Mouse (Mus musculus) limb, embryonic 12.5 days (tissue): ENCODE data around the gene Sipa1. TPM values are rescaled to one million over a fixed set of nuclear protein-coding genes. Genes with fewer than 3 reads are reported as not detected.

Experiments
- ATAC-seq: fragments of 200-750 bp; cut with Nextera tagmentation; 2 replicates; pipeline ENCODE4 v1.8.0; 2017; ENCODE audit warnings: low read depth, moderate TSS enrichment; ENCODE audit not compliant: insufficient number of reproducible peaks, insufficient read depth, low FRiP score, low TSS enrichment
- H3K27ac ChIP-seq: fragments of 300-500 bp; sonication (generic); 2 replicates; pipeline ENCODE4 v1.5.1; 2016; ENCODE audit warnings: mild to moderate bottlenecking, moderate library complexity
- H3K27me3 ChIP-seq: fragments of 300-500 bp; sonication (generic); 2 replicates; pipeline ENCODE4 v1.6.1; 2016; ENCODE audit warnings: mild to moderate bottlenecking, moderate library complexity
- H3K36me3 ChIP-seq: fragments of 300-500 bp; sonication (generic); 2 replicates; pipeline ENCODE4 v1.6.1; 2016; ENCODE audit warnings: mild to moderate bottlenecking, moderate library complexity
- H3K4me1 ChIP-seq: fragments of 300-500 bp; sonication (generic); replicated peaks from 2 replicates; pipeline ENCODE4 v1.6.1; 2016
- H3K4me2 ChIP-seq: fragments of 300-500 bp; sonication (generic); 2 replicates; pipeline ENCODE4 v1.6.1; 2016; ENCODE audit warnings: mild to moderate bottlenecking, moderate library complexity
- H3K4me3 ChIP-seq: fragments of 300-500 bp; sonication (generic); replicated peaks from 2 replicates; pipeline ENCODE4 v1.5.1; 2016; ENCODE audit warnings: mild to moderate bottlenecking
- H3K9ac ChIP-seq: fragments of 300-500 bp; sonication (generic); replicated peaks from 2 replicates; pipeline ENCODE4 v1.6.1; 2016; ENCODE audit warnings: mild to moderate bottlenecking, moderate library complexity
- H3K9me3 ChIP-seq: fragments of 300-500 bp; sonication (generic); 2 replicates; pipeline ENCODE4 v1.6.1; 2016; ENCODE audit warnings: mild to moderate bottlenecking, moderate library complexity
- WGBS: fragments of 180-500 bp; shearing (Covaris S2); methylation state at CpG from one replicate; pipeline ENCODE4 v1.1.7; 2016; 5-methylcytosine and 5-hydroxymethylcytosine counted together
- polyA plus RNA-seq: library from polyadenylated mRNA; unstranded; fragments of >200 nt; fragmentation: Nextera tagmentation; extraction: Ambion mirVana; gene quantifications from 2 replicates; pipeline ENCODE4 v1.2.1, GENCODE M21; 2016

Gene Sipa1
- polyA plus RNA-seq: 26.5 and 27.6 TPM in 2 replicates

GRCm38 (mm10) chr19:5662981-5663913, at the start of gene Sipa1:
Gene Sipa1, minus strand, starts transcription at chr19:5663707.
- Histone ChIP-seq H3K9me3 (no peaks in the 10 kb centered on the region), H3K4me1 (peaks cover 32% of the 10 kb centered on the region), H3K27ac (peak within 1 kb of the TSS; percentile 90), H3K4me3 (peak within 1 kb of the TSS; percentile 52), H3K9ac (peak within 1 kb of the TSS; percentile 65), H3K4me2 (peak within 1 kb of the TSS; percentile 70), H3K36me3 (peaks cover 54% of the 10 kb centered on the region), H3K27me3 (no peaks in the 10 kb centered on the region)
- WGBS: 1% methylated on average over 32 of the region's 32 CpGs
- ATAC-seq: peak; percentile 91

GRCm38 (mm10) chr19:5713255-5713654, 49.7 kb upstream of the Sipa1 start:
- H3K9ac ChIP-seq: peak overlapping the region; percentile 18; the same call in 1 of the 2 replicates
- peak overlapping the region; percentile 26 for H3K4me2 ChIP-seq
- H3K9me3 ChIP-seq: no peaks in the 10 kb centered on the region
- H3K27me3 ChIP-seq: peaks cover 5% of the 10 kb centered on the region; the same call in 1 of the 2 replicates
- H3K36me3 ChIP-seq: peaks cover 79% of the 10 kb centered on the region
- WGBS: 69% methylated on average over 5 of the region's 5 CpGs
- peak overlapping the region; percentile 79 for H3K27ac ChIP-seq
- 0 out of 2 replicates have a peak, but pooled peaks have one; percentile 11 for ATAC-seq
- H3K4me1 ChIP-seq: peaks cover 35% of the 10 kb centered on the region
- no peak overlapping the region for H3K4me3 ChIP-seq

- H3K9ac ChIP-seq: no peak overlapping the region; the same call in 1 of the 2 replicates
- no peak overlapping the region for H3K27ac ChIP-seq
- peaks cover 2% of the 10 kb centered on the region; the same call in 1 of the 2 replicates for H3K27me3 ChIP-seq
- H3K9me3 ChIP-seq: no peaks in the 10 kb centered on the region
- no peak for ATAC-seq
- 91% methylated on average over 14 of the region's 14 CpGs for WGBS
- H3K36me3 ChIP-seq: peaks cover 81% of the 10 kb centered on the region
- H3K4me1 ChIP-seq: peaks cover 32% of the 10 kb centered on the region
- H3K4me2 ChIP-seq: no peak overlapping the region
- no peak overlapping the region for H3K4me3 ChIP-seq
Observed at GRCm38 (mm10) chr19:5711907-5712460, 48.5 kb upstream of the Sipa1 start.

- H3K4me3 ChIP-seq: no peak overlapping the region
- H3K36me3 ChIP-seq: peaks cover 85% of the 10 kb centered on the region
- H3K9ac ChIP-seq: no peak overlapping the region
- H3K4me2 ChIP-seq: no peak overlapping the region
- H3K4me1 ChIP-seq: peaks cover 26% of the 10 kb centered on the region
- H3K27me3 ChIP-seq: no peaks in the 10 kb centered on the region
- no peaks in the 10 kb centered on the region for H3K9me3 ChIP-seq
- WGBS: 14% methylated on average over 3 of the region's 3 CpGs
- no peak overlapping the region for H3K27ac ChIP-seq
- ATAC-seq: no peak
Observed at GRCm38 (mm10) chr19:5711218-5711617, 47.7 kb upstream of the Sipa1 start.

GRCm38 (mm10) chr19:5710581-5710980, 47.1 kb upstream of the Sipa1 start:
- Histone ChIP-seq H3K9me3 (no peaks in the 10 kb centered on the region), H3K4me3 (no peak overlapping the region), H3K36me3 (peaks cover 82% of the 10 kb centered on the region), H3K27me3 (no peaks in the 10 kb centered on the region), H3K4me1 (peaks cover 20% of the 10 kb centered on the region), H3K27ac (no peak overlapping the region), H3K4me2 (no peak overlapping the region), H3K9ac (no peak overlapping the region)
- ATAC-seq: no peak
- WGBS: 90% methylated on average over 8 of the region's 8 CpGs

- WGBS: 96% methylated on average over 6 of the region's 6 CpGs
- Histone ChIP-seq H3K9ac (no peak overlapping the region), H3K36me3 (peaks cover 77% of the 10 kb centered on the region), H3K27ac (no peak overlapping the region), H3K4me2 (no peak overlapping the region), H3K9me3 (no peaks in the 10 kb centered on the region), H3K27me3 (no peaks in the 10 kb centered on the region), H3K4me3 (no peak overlapping the region), H3K4me1 (peaks cover 15% of the 10 kb centered on the region)
- ATAC-seq: no peak
Observed at GRCm38 (mm10) chr19:5710068-5710467, 46.6 kb upstream of the Sipa1 start.

GRCm38 (mm10) chr19:5704801-5705571, 41.5 kb upstream of the Sipa1 start:
- Histone ChIP-seq H3K27me3 (no peaks in the 10 kb centered on the region), H3K9ac (0 out of 2 replicates have a peak overlapping the region, but pooled peaks have one; percentile 24), H3K27ac (0 out of 2 replicates have a peak overlapping the region, but pooled peaks have one; percentile 51), H3K4me3 (no peak overlapping the region), H3K9me3 (no peaks in the 10 kb centered on the region), H3K4me2 (no peak overlapping the region), H3K36me3 (peaks cover 80% of the 10 kb centered on the region), H3K4me1 (peaks cover 5% of the 10 kb centered on the region)
- 46% methylated on average over 10 of the region's 10 CpGs for WGBS
- ATAC-seq: no peak

GRCm38 (mm10) chr19:5704163-5704800, 40.8 kb upstream of the Sipa1 start, which contains the start of gene Kcnk7:
Gene Kcnk7, plus strand, starts transcription at chr19:5704367.
- no peak within 1 kb of the TSS for H3K4me2 ChIP-seq
- no peak within 1 kb of the TSS for H3K9ac ChIP-seq
- ATAC-seq: no peak
- H3K36me3 ChIP-seq: peaks cover 81% of the 10 kb centered on the region
- 0 out of 2 replicates have a peak within 1 kb of the TSS, but pooled peaks have one; percentile 51 for H3K27ac ChIP-seq
- peaks cover 5% of the 10 kb centered on the region for H3K4me1 ChIP-seq
- WGBS: 68% methylated on average over 17 of the region's 17 CpGs
- H3K9me3 ChIP-seq: no peaks in the 10 kb centered on the region
- H3K27me3 ChIP-seq: no peaks in the 10 kb centered on the region
- no peak within 1 kb of the TSS for H3K4me3 ChIP-seq

GRCm38 (mm10) chr19:5695849-5696462, 32.4 kb upstream of the Sipa1 start:
- Histone ChIP-seq H3K27ac (no peak overlapping the region), H3K9ac (no peak overlapping the region), H3K9me3 (no peaks in the 10 kb centered on the region), H3K4me3 (no peak overlapping the region), H3K27me3 (0 out of 2 replicates have a peak, but pooled peaks cover 3% of the 10 kb centered on the region), H3K4me2 (peak overlapping the region; percentile 48), H3K4me1 (peaks cover 35% of the 10 kb centered on the region), H3K36me3 (peaks cover 100% of the 10 kb centered on the region)
- ATAC-seq: 0 out of 2 replicates have a peak, but pooled peaks have one; percentile 21
- 13% methylated on average over 41 of the region's 41 CpGs for WGBS

GRCm38 (mm10) chr19:5693801-5694200, 30.3 kb upstream of the Sipa1 start:
- H3K36me3 ChIP-seq: peaks cover 84% of the 10 kb centered on the region
- H3K27me3 ChIP-seq: 0 out of 2 replicates have a peak, but pooled peaks cover 3% of the 10 kb centered on the region
- no peak overlapping the region for H3K4me2 ChIP-seq
- H3K4me1 ChIP-seq: peaks cover 46% of the 10 kb centered on the region
- no peak overlapping the region for H3K27ac ChIP-seq
- no peak for ATAC-seq
- H3K9me3 ChIP-seq: no peaks in the 10 kb centered on the region
- H3K4me3 ChIP-seq: 0 out of 2 replicates have a peak overlapping the region, but pooled peaks have one; percentile 93
- WGBS: 88% methylated on average over 6 of the region's 6 CpGs
- no peak overlapping the region; the same call in 1 of the 2 replicates for H3K9ac ChIP-seq
